Mouse (Mus musculus): ENCODE measurements around the gene Apoo.
"Not testable (repeated sequence)": the region's sequence is repeated elsewhere in the genome, so short reads cannot be mapped to it uniquely, and the experiment has no call there.

Gene Apoo

DNA sequence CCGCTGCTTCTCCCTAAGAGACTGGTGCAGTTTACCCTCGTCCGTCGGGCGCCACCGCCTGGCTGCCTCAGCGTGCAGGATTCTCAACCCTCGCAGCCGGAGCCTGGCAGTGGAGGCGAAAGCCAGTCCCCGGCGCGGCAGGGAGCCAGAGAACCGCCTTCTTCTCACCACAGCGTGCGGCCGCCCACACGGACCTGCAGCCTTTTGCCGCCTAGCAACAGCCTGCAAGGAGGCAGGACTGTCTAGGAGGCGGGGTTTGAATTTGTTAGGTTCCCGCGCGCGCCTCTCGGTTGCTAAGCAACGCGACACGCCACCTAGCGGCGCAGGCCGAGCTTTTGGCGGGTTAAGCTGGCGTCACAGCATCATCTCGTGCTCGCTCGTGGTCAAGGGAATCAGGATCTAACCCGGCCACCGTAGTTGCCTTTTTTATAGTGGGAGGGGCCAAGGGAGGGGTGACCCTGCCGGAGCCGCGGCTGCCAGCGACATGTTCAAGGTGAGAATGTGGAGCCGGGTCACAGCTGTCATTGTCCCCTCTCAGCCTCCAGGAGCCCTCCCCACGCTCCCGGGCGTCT is at the start of gene Apoo, which contains the start of gene Fam90a1b:
Apoo (plus strand) TSS at position 448 of the 572 bp plus-strand sequence.
Fam90a1b (minus strand) TSS at position 108 of the 572 bp plus-strand sequence.
- in situ Hi-C loops (cut with MseI, MboI): no loop called here

DNA sequence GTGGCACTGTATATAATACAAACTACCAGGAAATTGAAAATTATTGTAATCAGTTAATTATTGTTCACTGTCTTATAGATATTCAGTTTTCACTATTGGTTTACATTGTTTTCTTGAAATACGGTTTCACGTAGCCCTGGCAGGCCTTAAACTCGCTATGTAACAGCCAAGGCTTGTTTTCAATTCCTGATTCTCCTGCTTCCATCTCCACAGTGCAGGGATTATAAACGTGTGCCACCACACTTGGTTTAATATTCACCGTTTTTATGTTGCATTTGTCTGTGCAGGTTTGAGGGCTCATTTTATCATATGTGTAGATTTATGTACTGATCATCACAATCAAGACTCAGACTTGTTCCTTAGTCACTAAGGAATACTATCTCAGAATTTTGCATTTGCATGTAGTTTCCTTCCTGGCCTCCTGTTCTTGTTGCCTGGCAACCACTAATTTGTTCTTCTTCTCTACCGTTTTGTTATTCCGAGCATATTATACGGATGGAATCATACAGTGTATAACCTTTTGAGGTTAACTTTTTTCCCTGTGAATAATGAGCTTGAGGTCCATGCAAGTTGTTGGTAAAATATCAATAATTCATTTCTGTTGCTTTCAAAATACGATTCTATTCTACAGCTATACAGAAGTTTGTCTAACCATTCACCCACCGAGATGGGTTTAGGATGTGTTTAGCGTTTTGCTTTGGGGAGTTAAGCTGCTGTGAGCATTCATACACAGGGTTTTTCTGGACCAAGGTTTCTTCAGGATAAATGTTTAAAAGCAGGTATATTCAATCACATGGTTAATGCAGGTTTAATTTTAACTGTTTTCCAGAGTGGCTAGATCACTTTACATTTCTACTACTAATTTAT is 45.6 kb upstream of the Apoo start:
- in situ Hi-C loops (cut with MseI, MboI): no loop called here

- in situ Hi-C loops (cut with MseI, MboI): not testable (repeated sequence)
Observed at GRCm38 (mm10) chrX:94343638-94344037, 23.3 kb upstream of the Apoo start.

DNA sequence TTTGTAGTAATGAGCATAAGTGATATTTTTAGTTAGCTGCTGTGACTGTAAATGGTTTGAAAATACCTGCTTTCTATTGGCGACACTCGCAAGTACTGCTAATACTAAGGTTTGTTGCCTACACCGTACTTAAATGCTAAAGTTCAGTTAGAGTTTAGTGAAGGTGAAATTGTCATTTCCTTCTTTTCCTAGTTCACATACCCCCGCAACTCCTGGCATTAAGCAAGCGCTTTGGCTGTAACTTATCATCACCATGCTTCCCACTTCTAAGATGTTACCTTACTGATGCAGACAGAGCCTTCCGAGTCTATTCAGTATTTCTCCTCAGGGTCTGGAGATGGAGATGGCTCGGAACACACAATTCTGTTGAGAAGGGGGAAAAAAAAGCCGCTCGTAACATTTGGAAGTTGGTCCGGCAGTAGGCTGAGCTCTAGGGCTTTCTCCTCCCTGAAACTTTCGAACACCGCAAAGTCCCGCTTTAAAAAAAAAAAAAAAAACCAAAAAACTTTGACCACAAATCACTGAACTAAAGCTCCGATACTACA is 1.5 kb upstream of the Apoo start:
- in situ Hi-C loops (cut with MseI, MboI): no loop called here

- in situ Hi-C loops (cut with MseI, MboI): no loop called here
Observed at GRCm38 (mm10) chrX:94366029-94366428, 888 bp upstream of the Apoo start.

- in situ Hi-C loops (cut with MseI, MboI): no loop called here
Observed at GRCm38 (mm10) chrX:94367248-94367647, 331 bp downstream of the Apoo start.

DNA sequence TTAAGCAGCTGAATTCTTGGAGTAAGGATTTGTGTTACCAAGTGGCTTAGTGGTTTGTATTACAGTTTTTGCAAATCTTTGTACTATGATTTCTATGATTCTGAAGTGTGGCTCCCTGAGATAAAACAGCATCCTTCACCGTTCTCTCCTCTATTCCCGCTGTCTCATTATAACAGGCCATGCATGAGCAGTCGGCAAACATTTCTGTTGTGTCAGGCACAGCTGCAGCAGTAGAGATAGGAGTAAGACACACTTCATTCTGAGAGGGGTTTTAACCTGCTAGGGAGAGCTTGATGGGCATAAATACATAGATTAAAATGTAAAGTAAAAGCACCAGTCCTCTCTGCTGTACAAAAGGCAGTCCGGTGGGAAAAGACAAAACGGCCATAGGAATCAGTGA is 11.8 kb downstream of the Apoo start:
- in situ Hi-C loops (cut with MseI, MboI): no loop called here

- in situ Hi-C loops (cut with MseI, MboI): no loop called here
Observed at GRCm38 (mm10) chrX:94408975-94409374, 42.1 kb downstream of the Apoo start.

GRCm38 (mm10) chrX:94420210-94420609 is 53.3 kb downstream of the Apoo start:
- in situ Hi-C loops (cut with MseI, MboI): no loop called here

GRCm38 (mm10) chrX:94431548-94432375 is 64.8 kb downstream of the Apoo start:
- in situ Hi-C loops (cut with MseI, MboI): loop anchor here in 1 of 2 experiments (10.0 kb wide), 1 partner anchor 113 kb away; the partner anchor contains the start of gene Maged1

GRCm38 (mm10) chrX:94445427-94445826 is 78.5 kb downstream of the Apoo start:
- in situ Hi-C loops (cut with MseI, MboI): not testable (repeated sequence)

GRCm38 (mm10) chrX:94446021-94446420 is 79.1 kb downstream of the Apoo start:
- in situ Hi-C loops (cut with MseI, MboI): not testable (repeated sequence)

- in situ Hi-C loops (cut with MseI, MboI): not testable (repeated sequence)
Observed at GRCm38 (mm10) chrX:94450047-94450881, 83.3 kb downstream of the Apoo start.

GRCm38 (mm10) chrX:94459346-94459745 is 92.4 kb downstream of the Apoo start:
- in situ Hi-C loops (cut with MseI, MboI): no loop called here

DNA sequence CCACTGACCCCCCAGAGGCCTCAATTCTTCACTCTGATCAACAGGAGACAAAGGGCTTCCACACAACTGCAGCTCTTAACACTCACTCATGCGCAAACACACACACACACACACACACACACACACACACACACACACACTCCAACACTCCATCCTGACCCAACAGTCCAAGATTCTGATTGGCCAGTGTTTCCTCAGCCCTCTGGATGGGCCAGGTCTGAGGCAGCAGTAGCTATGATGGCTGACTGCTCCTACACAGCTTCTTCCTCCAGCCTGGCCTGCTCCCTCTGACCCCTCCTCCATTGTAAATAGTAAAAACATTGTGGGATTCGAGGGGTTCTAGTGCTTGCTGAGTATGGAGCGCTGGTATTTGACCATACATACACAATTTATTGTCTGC is 94.6 kb downstream of the Apoo start:
- in situ Hi-C loops (cut with MseI, MboI): not testable (repeated sequence)

- in situ Hi-C loops (cut with MseI, MboI): not testable (repeated sequence)
Observed at GRCm38 (mm10) chrX:94462604-94463429, 95.9 kb downstream of the Apoo start.
